Mouse (Mus musculus): ENCODE data around the gene Olfr318. TPM values are rescaled to one million over a fixed set of nuclear protein-coding genes. Genes with fewer than 3 reads are reported as not detected.
"Not testable (repeated sequence)": the region's sequence is repeated elsewhere in the genome, so short reads cannot be mapped to it uniquely, and the experiment has no call there.

Olfr318 gene
- polyA plus RNA-seq (2016; fragmentation: Nextera tagmentation; extraction: Ambion mirVana), result not detected in 2 replicates

DNA sequence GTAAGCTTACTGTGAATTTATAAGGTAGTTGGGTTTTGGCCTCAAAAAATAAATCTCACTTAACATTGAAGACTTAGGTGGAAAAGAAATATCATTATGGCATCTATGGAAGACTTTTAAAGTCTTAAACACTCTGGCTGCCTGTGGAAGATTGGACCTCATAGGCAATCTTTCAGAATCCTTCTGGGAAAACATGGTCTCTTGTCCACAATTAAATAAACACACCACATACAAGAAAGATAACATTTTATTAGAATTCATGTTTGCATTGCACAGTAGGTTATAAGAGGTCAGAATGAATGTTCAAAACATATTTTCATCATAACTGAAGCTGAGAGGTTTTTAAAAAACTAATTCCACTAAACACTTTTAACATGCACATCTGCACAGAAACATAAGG lies at the start of gene Olfr318:
Gene Olfr318, minus strand, starts transcription at position 101 of the 400 bp plus-strand sequence.
- Histone ChIP-seq H3K4me3 (no peak within 1 kb of the TSS), H3K9me3 (no peaks in the 10 kb centered on the region), H3K4me1 (no peaks in the 10 kb centered on the region), H3K36me3 (replicated peaks) (no peaks in the 10 kb centered on the region), H3K27ac (replicated peaks) (no peak within 1 kb of the TSS), H3K27me3 (replicated peaks; ENCODE audit: low read depth, poor library complexity, severe bottlenecking) (no peaks in the 10 kb centered on the region)
- DNase-seq (ENCODE audit: low spot score), result no peak

DNA sequence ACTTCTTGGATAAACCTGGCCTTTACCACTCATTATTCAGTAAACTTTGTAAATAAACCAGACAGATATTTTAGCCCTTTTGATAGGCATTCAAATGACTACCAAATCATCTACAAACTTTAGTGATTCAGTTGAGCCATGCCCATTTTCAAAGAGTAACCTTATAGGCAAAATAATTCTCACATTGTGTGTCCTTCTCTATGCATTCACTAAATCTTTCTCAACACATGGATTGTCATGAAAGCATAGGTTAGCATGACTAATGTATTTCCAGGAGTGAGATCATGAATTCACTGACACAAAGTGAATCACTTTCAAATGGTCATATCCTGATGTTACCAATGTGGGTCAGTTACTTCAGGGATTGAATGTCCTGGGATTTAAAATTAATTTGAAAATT lies 49.1 kb upstream of the Olfr318 start, which contains the start of gene Olfr315:
Gene Olfr315, plus strand, starts transcription at position 301 of the 400 bp plus-strand sequence.
- no peak within 1 kb of the TSS for H3K4me3 ChIP-seq
- no peak for DNase-seq (ENCODE audit: low spot score)
- H3K27me3 ChIP-seq (replicated peaks; ENCODE audit: low read depth, poor library complexity, severe bottlenecking), result no peaks in the 10 kb centered on the region

DNA sequence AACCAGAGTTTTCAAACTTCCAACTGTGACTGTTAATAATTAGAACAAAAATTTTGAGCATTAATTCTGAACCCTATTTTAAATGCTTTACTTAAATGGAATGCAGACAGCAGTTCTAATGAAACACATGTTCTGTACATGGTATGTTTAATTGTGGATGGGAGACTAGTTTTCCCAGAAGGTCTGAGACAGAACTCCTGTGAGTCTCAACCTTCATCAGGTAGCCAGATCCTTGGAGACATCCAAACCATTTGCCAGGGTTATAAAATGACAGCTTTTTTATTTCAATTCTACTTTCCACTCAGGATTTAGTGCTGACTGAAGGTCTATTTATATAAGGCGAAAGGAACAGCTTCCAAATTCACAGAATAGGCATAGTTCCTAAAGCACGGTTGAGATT lies 28.6 kb upstream of the Olfr318 start, which contains the start of gene Olfr316:
Gene Olfr316, plus strand, starts transcription at position 301 of the 400 bp plus-strand sequence.
- H3K27ac ChIP-seq (replicated peaks), result no peak within 1 kb of the TSS
- 92% methylated on average over 2 of the region's 2 CpGs for WGBS
- no peaks in the 10 kb centered on the region for H3K27me3 ChIP-seq (replicated peaks; ENCODE audit: low read depth, poor library complexity, severe bottlenecking)

More for the DNA sequence above, 49.1 kb upstream of the Olfr318 start, which contains the start of gene Olfr315:
- Histone ChIP-seq H3K9me3 (no peaks in the 10 kb centered on the region), H3K36me3 (replicated peaks) (no peaks in the 10 kb centered on the region), H3K4me1 (no peaks in the 10 kb centered on the region), H3K27ac (replicated peaks) (no peak within 1 kb of the TSS)

DNA sequence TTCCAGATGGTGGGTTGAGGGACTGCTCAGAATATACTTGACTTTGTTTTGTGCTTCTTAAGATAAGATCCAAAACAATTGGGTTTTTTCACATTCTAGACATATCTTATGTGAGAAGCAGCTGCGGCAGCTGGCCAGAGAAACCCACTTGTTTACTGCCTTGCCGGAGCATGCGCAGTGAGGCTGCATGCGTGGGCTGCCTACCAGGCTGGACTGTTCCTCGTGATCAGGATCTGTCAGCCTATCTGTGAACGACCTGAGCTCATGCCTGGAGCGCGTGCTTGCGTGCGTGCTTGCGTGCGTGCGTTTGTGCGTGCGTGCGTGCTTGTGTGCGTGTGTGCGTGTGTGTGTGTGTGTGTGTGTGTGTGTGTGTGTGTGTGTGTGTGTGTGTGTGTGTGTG lies 27.3 kb upstream of the Olfr318 start:
- WGBS, result 80% methylated on average over 18 of the region's 18 CpGs
- not testable (repeated sequence) for H3K36me3 ChIP-seq (replicated peaks); H3K4me1 ChIP-seq

More for the DNA sequence above, 28.6 kb upstream of the Olfr318 start, which contains the start of gene Olfr316:
- Histone ChIP-seq H3K36me3 (replicated peaks) (no peaks in the 10 kb centered on the region), H3K4me3 (no peak within 1 kb of the TSS), H3K9me3 (no peaks in the 10 kb centered on the region), H3K4me1 (no peaks in the 10 kb centered on the region)
- no peak for DNase-seq (ENCODE audit: low spot score)

DNA sequence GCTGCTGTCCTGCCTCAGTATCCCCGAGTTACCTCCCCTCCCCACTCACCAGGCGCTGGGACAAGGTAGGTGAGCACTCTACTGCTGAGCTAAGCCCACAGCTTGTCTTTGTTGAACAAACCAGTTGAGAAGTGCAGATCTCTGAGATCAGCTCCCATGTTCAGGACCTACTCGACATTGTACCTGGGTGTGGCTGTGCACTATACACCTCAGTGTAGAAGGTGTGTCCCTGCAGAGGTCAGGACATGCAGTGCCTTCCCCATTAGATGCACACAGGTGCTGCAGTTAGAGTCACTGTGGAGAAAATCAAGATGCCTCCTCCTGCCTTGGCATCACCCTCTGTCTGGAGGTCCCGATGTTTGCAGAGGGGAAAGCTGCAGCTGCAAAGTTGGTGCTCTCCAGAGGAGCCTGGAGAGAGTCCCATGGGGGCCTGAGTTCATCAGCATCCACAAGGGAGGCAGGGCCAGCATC lies 15.0 kb upstream of the Olfr318 start, which contains the start of gene Olfr317:
Gene Olfr317, minus strand, starts transcription at position 421 of the 471 bp plus-strand sequence.
- Histone ChIP-seq H3K27me3 (replicated peaks; ENCODE audit: low read depth, poor library complexity, severe bottlenecking) (no peaks in the 10 kb centered on the region), H3K36me3 (replicated peaks) (no peaks in the 10 kb centered on the region), H3K27ac (replicated peaks) (no peak within 1 kb of the TSS), H3K9me3 (no peaks in the 10 kb centered on the region), H3K4me3 (no peak within 1 kb of the TSS), H3K4me1 (no peaks in the 10 kb centered on the region)
- DNase-seq (ENCODE audit: low spot score), result no peak
- WGBS, result 75% methylated on average over 4 of the region's 4 CpGs

More for the DNA sequence above, 27.3 kb upstream of the Olfr318 start:
- H3K4me3 ChIP-seq; H3K27me3 ChIP-seq (replicated peaks; ENCODE audit: low read depth, poor library complexity, severe bottlenecking); H3K27ac ChIP-seq (replicated peaks); DNase-seq (ENCODE audit: low spot score); H3K9me3 ChIP-seq: not testable (repeated sequence)

DNA sequence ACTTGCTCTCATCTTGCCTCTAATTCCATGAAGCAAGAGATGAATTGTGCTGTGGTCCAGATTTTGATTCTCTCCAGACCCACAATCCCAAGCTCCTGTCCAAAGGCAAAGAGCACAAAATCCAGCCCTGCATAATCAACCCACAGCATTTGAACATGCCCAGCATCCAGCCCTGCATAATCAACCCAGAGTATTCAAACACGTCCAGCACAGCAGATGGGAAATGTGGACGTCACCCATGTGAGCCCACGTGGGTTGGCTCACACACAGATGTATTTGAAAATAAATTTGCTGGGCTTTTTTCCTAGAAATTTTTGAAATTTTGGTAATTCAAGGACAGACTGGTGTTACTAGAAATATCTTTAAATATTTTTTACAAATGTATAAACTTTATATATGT lies 9.6 kb upstream of the Olfr318 start:
- Histone ChIP-seq H3K27ac (replicated peaks) (no peak overlapping the region), H3K27me3 (replicated peaks; ENCODE audit: low read depth, poor library complexity, severe bottlenecking) (no peaks in the 10 kb centered on the region), H3K4me1 (no peaks in the 10 kb centered on the region), H3K9me3 (no peaks in the 10 kb centered on the region), H3K36me3 (replicated peaks) (no peaks in the 10 kb centered on the region), H3K4me3 (no peak overlapping the region)
- no peak for DNase-seq (ENCODE audit: low spot score)
- 71% methylated on average over 3 of the region's 3 CpGs for WGBS

DNA sequence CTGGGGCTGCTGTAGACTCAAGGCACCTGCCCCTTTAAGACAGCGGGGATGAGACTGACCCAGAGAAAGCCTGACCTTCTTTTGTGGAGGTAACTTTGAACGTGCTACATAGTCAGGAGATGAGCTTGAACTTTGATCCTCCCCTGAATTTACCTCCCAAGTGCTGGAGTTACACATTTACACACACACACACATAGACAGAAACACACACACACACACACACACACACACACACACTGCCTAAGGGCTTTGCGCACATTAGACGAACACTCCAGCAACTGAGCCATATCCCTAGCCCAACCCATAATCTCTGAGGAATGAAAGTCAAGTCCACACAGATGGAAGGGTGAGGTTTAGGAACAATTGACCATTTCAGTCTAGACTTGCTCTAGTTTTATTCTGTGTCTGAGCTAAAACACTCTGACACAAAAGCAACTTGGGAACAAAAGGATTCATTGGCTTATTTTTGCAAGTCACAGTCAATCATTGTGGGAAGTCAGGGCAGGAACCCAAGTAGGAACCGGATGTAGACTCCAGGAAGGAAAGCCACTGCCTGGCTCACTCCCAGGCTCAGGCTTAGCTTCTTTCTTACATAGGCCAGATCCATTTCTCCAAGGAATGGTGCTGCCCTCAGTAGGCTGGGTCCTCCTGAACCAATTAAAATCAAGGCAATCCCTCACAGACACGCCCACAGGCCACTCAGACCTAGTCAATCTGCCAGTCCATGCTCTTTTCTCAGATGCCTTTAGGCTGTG lies 4.3 kb upstream of the Olfr318 start:
- H3K27me3 ChIP-seq (replicated peaks; ENCODE audit: low read depth, poor library complexity, severe bottlenecking); H3K4me1 ChIP-seq; DNase-seq (ENCODE audit: low spot score); H3K9me3 ChIP-seq; H3K4me3 ChIP-seq; H3K27ac ChIP-seq (replicated peaks); H3K36me3 ChIP-seq (replicated peaks): not testable (repeated sequence)
- 84% methylated on average over 6 of the region's 6 CpGs for WGBS

DNA sequence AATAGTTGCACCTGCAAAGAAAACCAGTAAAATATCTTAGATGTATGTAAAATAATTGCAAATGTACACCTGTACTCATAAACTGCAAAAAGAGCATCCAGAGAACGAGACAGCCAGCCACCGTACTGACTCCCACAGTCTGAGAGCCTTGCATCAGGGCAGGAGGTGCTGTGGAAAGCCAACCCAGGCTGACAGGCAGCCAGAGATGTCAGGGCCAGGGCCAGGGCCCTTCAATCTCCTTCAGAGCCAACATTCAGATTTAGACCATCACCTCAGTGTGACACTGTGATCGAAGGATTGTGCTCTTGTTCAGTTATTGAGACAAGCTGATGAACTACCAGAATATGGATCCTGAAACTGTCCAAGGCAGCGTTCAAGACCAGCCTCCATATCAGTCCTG lies 4.1 kb downstream of the Olfr318 start:
- no peak for DNase-seq (ENCODE audit: low spot score)
- 91% methylated on average over 4 of the region's 4 CpGs for whole genome bisulfite sequencing
- Histone ChIP-seq H3K4me1 (no peaks in the 10 kb centered on the region), H3K36me3 (replicated peaks) (no peaks in the 10 kb centered on the region), H3K27ac (replicated peaks) (no peak overlapping the region), H3K27me3 (replicated peaks; ENCODE audit: low read depth, poor library complexity, severe bottlenecking) (no peaks in the 10 kb centered on the region), H3K4me3 (no peak overlapping the region), H3K9me3 (no peaks in the 10 kb centered on the region)

DNA sequence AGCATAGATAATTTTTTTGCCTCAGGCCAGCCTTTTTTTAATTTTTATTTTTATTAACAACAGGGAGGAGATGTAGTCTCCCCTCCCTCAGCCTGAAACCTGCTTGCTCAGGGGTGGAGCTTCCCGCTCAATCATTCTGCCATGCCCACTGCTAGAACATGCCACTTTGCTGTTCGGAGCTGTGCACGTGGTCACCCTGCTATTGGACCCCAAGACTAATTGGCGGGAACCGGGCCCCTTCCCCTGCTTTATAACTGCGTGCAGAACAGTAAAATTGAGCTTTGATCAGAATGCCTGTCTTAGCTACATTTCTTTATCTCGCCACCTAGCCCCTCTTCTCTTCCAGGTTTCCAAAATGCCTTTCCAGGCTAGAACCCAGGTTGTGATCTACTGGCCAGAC lies 6.1 kb downstream of the Olfr318 start:
- not testable (repeated sequence) for H3K36me3 ChIP-seq (replicated peaks); H3K4me3 ChIP-seq; H3K9me3 ChIP-seq; DNase-seq (ENCODE audit: low spot score); H3K27me3 ChIP-seq (replicated peaks; ENCODE audit: low read depth, poor library complexity, severe bottlenecking); H3K4me1 ChIP-seq; H3K27ac ChIP-seq (replicated peaks)
- 91% methylated on average over 7 of the region's 7 CpGs for WGBS

DNA sequence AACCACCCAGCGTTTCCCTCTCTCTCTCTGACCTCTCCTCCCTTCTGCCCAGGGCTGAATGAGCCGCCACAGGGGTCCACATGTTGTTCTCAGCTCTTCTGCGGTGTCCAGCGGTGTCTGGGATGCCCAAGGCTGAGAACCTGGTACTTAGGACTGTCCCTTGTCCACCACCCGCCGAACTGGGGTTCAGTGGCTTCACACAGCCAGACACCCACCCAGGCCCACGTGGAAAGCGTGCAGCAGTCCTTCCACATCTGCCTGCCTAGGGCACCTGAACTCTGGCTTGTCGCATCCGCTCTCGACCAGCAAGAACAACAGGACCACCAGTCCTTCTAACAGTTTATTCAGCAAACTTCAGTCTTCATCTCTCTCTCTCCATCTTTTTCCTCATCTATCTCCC lies 14.7 kb downstream of the Olfr318 start:
- H3K27ac ChIP-seq (replicated peaks), result no peak overlapping the region
- 89% methylated on average over 11 of the region's 11 CpGs for WGBS
- no peaks in the 10 kb centered on the region for H3K9me3 ChIP-seq
- H3K4me3 ChIP-seq, result no peak overlapping the region
- H3K36me3 ChIP-seq (replicated peaks), result no peaks in the 10 kb centered on the region
- H3K27me3 ChIP-seq (replicated peaks; ENCODE audit: low read depth, poor library complexity, severe bottlenecking), result no peaks in the 10 kb centered on the region
- H3K4me1 ChIP-seq, result no peaks in the 10 kb centered on the region
- no peak for DNase-seq (ENCODE audit: low spot score)

DNA sequence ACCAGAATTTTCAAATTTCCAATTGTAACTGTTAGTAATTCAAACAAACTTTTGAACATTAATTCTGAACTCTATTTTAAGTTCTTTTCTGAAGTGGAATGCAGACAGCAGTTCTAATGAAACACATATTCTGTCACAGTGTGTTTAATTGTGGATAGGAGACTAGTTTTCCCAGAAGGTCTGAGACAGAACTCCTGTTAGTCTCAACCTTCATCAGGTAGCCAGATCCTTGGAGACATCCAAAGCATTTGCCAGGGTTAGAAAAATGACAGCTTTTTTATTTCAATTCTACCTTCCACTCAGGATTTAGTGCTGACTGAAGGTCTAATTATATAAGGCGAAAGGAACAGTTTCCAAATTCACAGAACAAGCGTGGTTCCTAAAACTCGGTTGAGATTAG lies 25.0 kb downstream of the Olfr318 start, which contains the start of gene Olfr319:
Gene Olfr319, plus strand, starts transcription at position 301 of the 400 bp plus-strand sequence.
- no peak for DNase-seq (ENCODE audit: low spot score)
- Histone ChIP-seq H3K9me3 (peaks cover 15% of the 10 kb centered on the region), H3K4me3 (no peak within 1 kb of the TSS), H3K36me3 (replicated peaks) (no peaks in the 10 kb centered on the region), H3K27ac (replicated peaks) (no peak within 1 kb of the TSS), H3K4me1 (no peaks in the 10 kb centered on the region), H3K27me3 (replicated peaks; ENCODE audit: low read depth, poor library complexity, severe bottlenecking) (no peaks in the 10 kb centered on the region)
- WGBS, result 89% methylated on average over 3 of the region's 3 CpGs

DNA sequence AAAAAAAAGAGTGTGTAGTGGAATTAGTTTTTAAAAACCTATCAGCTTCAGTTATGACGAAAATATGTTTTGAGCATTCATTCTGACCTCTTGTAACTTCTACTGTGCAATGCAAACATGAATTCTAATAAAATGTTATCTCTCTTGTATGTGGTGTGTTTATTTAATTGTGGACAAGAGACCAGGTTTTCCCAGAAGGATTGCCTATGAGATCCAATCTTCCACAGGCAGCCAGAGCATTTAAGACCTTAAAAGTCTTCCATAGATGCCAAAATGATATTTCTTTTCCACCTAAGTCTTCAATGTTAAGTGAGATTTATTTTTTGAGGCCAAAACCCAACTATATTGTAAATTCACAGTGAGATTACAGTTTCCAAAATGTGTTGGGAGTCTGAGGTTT lies 43.0 kb downstream of the Olfr318 start, which contains the start of gene Olfr320:
Gene Olfr320, plus strand, starts transcription at position 301 of the 400 bp plus-strand sequence.
- H3K4me1 ChIP-seq, result no peaks in the 10 kb centered on the region
- DNase-seq (ENCODE audit: low spot score), result no peak
- no peaks in the 10 kb centered on the region for H3K27me3 ChIP-seq (replicated peaks; ENCODE audit: low read depth, poor library complexity, severe bottlenecking)
- H3K4me3 ChIP-seq, result no peak within 1 kb of the TSS
- H3K27ac ChIP-seq (replicated peaks), result no peak within 1 kb of the TSS
- H3K9me3 ChIP-seq, result no peaks in the 10 kb centered on the region
- no peaks in the 10 kb centered on the region for H3K36me3 ChIP-seq (replicated peaks)
- WGBS, result 74% methylated on average over 1 of the region's 1 CpGs

DNA sequence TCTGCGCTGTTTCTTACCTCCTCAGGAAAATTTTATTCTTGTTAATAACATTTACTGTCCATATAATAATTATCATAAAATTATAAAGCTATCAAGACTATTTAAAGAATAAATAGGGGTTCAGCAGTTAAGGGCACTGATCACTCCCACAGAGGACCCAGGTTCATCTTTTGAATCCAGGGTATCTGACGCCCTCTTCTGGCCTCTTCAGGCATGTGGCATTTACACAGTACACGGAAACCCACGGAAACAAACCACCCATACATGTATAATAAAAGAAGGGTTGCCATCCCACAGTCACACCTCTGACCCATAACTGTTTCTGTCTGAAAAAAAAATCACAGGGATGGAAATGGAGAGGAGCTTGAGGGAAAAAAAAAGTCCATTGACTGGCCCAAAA lies 52.0 kb downstream of the Olfr318 start:
- no peaks in the 10 kb centered on the region for H3K9me3 ChIP-seq
- no peaks in the 10 kb centered on the region for H3K4me1 ChIP-seq
- H3K27ac ChIP-seq (replicated peaks), result no peak overlapping the region
- DNase-seq (ENCODE audit: low spot score), result no peak
- no peaks in the 10 kb centered on the region for H3K27me3 ChIP-seq (replicated peaks; ENCODE audit: low read depth, poor library complexity, severe bottlenecking)
- H3K4me3 ChIP-seq, result no peak overlapping the region
- 61% methylated on average over 4 of the region's 4 CpGs for WGBS
- H3K36me3 ChIP-seq (replicated peaks), result no peaks in the 10 kb centered on the region

Measured in embryonic facial prominence, embryonic 10.5 days (tissue).